Mouse (Mus musculus): ENCODE results near the gene Spaca4.

GRCm38 (mm10) chr7:45685811-45686210, 39.8 kb downstream of the Spaca4 start:
- TF ChIP-seq CTCF (IDR thresholded peaks at IDR 0.05) (no peak), EP300 (IDR thresholded peaks at IDR 0.05; ENCODE audit: insufficient read depth, low read depth, low read length) (no peak), POLR2A (IDR thresholded peaks at IDR 0.05; ENCODE audit: insufficient read depth, low read depth, low read length) (no peak)

Measured in heart, adult 2 months (tissue).